Mouse (Mus musculus): ENCODE data around the gene Zfp383. TPM values are rescaled to one million over a fixed set of nuclear protein-coding genes. Genes with fewer than 3 reads are reported as not detected.

Zfp383 gene
- 1.1 TPM for polyA plus RNA-seq (2015; fragmentation: Illumina TruSeq; extraction: RNeasy Lipid Tissue Mini Kit (QIAGEN cat#74804); ENCODE audit: insufficient read depth, low read depth, low replicate concordance)

DNA sequence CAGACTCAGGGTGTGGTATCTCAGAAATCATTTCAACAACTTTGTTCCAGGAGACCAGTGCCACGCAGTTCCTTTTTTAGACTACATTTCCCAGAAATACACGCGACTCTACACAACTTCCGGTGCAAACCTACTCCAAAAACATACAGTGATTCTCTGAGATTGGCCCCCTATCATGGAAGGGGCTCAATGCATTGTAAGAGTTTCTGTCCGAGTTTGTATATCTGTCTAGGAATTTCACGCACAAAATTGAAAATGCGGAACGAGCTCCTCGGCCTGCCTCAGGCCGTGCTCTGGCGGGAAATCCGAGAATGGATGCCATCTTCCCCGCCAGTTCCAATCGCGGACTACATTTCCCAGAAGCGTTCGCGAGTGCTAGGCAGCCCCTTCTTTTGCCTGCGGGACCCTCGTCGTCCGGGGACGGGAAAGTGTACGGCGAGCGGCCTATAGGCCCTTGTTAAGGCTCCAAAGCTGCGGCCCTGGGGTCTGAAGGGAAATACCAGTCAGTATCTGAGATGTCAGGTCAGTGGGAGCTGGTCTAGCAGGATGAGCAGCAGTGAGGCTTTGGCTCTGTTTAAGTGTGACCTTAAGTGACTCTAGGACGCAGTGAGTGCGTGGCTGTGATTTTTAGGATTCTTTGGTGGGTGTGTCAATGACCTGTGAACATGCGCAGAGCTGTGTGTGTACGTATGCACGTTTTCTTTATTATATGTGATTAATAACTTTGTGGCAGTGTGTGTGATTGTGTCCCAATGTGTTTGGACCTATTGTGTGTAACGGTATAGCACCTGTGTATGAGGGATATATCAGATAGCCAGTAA lies at the start of gene Zfp383:
TSS of gene Zfp383 (plus strand) at position 94 of the 821 bp plus-strand sequence.

GRCm38 (mm10) chr7:29859532-29860517 lies 48.2 kb upstream of the Zfp383 start, which contains the start of gene Zfp420:
Zfp420 (plus strand) TSS chr7:29859979.

DNA sequence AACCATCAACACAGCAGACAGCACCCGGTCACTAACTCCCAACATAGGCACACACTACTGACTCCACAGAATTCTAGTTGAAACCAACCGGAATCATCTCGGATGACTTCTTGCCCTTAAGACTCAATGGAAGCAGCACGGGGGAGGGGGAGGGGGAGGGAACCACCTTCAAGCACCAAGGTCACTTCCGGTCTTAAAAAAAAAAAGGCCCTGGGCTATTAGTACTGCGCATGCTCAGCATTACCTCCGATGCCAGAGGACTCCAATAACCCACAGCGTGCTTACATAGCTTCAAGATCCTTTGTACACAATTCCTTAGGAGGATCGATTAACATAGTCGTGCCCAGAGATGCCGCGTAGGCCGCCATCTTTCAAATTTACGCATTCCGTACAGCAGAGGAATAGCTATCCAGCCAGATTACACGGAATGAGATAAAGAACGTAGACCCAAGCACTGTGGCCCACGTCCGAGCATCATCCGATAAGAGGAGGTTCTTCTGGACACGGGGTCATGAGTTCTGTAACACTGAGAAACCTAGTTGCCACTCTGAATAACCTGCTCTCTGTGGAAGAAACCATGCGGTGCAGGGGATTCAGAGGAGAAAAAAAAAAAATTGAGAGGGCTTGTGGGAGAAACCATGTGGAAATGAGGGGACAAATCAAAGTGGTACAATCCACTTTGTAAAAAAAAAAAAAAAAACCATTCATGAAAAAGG lies 1.9 kb upstream of the Zfp383 start, which contains the start of gene Zfp27:
TSS of gene Zfp27 (minus strand) at position 607 of the 716 bp plus-strand sequence.

DNA sequence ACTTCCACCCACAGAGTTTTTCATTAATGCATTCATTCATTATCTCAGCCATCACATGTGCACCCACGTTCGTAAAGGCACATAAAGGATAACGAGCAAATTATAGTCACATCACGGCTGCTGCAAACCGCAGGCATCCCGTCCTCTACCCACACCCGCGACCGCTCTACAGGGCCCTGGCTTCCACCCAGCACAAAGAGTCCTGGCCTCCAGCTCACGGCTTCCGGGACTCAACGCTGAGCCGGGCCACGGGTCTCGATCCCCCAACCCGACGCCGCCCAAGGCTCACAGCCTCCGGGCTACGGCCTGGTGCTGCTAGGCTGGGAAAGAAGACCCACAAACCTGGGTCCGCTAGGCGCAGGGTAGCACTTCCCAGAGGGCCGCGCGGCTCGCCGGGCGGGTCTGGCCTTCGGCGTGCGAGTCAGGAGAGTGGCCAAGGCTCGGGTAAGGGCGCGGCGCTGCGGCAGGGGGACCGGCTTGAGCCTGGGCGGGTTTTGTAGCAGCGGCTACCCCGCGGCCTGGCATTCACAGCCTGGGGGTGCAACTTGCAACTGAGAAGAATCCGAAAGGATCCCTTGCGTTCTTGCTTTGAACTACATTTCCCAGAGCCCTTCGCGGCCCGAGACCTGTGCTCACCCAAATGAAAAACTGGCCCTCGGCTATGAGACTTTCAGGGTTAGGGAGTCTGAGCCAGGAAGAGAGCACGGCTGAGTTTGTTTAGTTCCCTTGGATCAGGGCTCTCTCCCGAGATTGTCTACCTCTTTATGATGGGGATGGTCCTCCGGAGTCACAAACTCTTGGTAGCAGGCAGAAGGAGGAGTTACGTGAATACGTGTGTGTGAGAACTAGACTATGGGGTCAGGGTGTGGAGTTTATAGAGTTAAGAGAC lies 45.7 kb downstream of the Zfp383 start, which contains the start of gene Zfp74:
TSS of gene Zfp74 (minus strand) at position 577 of the 889 bp plus-strand sequence.

Other genes starting within 250 kb of the Zfp383 start
- gene Catsperg2, start 181.2 kb upstream of the Zfp383 start, polyA plus RNA-seq (2015; fragmentation: Illumina TruSeq; extraction: RNeasy Lipid Tissue Mini Kit (QIAGEN cat#74804); ENCODE audit: insufficient read depth, low read depth, low replicate concordance) = not detected
- gene Zfp84, start 139.7 kb upstream of the Zfp383 start, polyA plus RNA-seq (2015; fragmentation: Illumina TruSeq; extraction: RNeasy Lipid Tissue Mini Kit (QIAGEN cat#74804); ENCODE audit: insufficient read depth, low read depth, low replicate concordance) = 2.0 TPM
- 0.39 TPM for gene Zfp30, start 124.2 kb upstream of the Zfp383 start, polyA plus RNA-seq (2015; fragmentation: Illumina TruSeq; extraction: RNeasy Lipid Tissue Mini Kit (QIAGEN cat#74804); ENCODE audit: insufficient read depth, low read depth, low replicate concordance)
- gene Zfp790, start 92.1 kb upstream of the Zfp383 start, polyA plus RNA-seq (2015; fragmentation: Illumina TruSeq; extraction: RNeasy Lipid Tissue Mini Kit (QIAGEN cat#74804); ENCODE audit: insufficient read depth, low read depth, low replicate concordance) = 3.0 TPM
- not detected for gene Zfp940, start 54.6 kb upstream of the Zfp383 start, polyA plus RNA-seq (2015; fragmentation: Illumina TruSeq; extraction: RNeasy Lipid Tissue Mini Kit (QIAGEN cat#74804); ENCODE audit: insufficient read depth, low read depth, low replicate concordance)
- gene Zfp420, start 48.2 kb upstream of the Zfp383 start, polyA plus RNA-seq (2015; fragmentation: Illumina TruSeq; extraction: RNeasy Lipid Tissue Mini Kit (QIAGEN cat#74804); ENCODE audit: insufficient read depth, low read depth, low replicate concordance) = 4.2 TPM
- gene Zfp27, start 1.7 kb upstream of the Zfp383 start, polyA plus RNA-seq (2015; fragmentation: Illumina TruSeq; extraction: RNeasy Lipid Tissue Mini Kit (QIAGEN cat#74804); ENCODE audit: insufficient read depth, low read depth, low replicate concordance) = 0.68 TPM
- gene Zfp74, start 45.9 kb downstream of the Zfp383 start, polyA plus RNA-seq (2015; fragmentation: Illumina TruSeq; extraction: RNeasy Lipid Tissue Mini Kit (QIAGEN cat#74804); ENCODE audit: insufficient read depth, low read depth, low replicate concordance) = 2.8 TPM
- gene Zfp568, start 75.7 kb downstream of the Zfp383 start, polyA plus RNA-seq (2015; fragmentation: Illumina TruSeq; extraction: RNeasy Lipid Tissue Mini Kit (QIAGEN cat#74804); ENCODE audit: insufficient read depth, low read depth, low replicate concordance) = 2.1 TPM
- gene Zfp14, start 143.2 kb downstream of the Zfp383 start, polyA plus RNA-seq (2015; fragmentation: Illumina TruSeq; extraction: RNeasy Lipid Tissue Mini Kit (QIAGEN cat#74804); ENCODE audit: insufficient read depth, low read depth, low replicate concordance) = 2.0 TPM
- 0.46 TPM for gene Zfp82, start 164.7 kb downstream of the Zfp383 start, polyA plus RNA-seq (2015; fragmentation: Illumina TruSeq; extraction: RNeasy Lipid Tissue Mini Kit (QIAGEN cat#74804); ENCODE audit: insufficient read depth, low read depth, low replicate concordance)
- not detected for gene Gm26920, start 182.2 kb downstream of the Zfp383 start, polyA plus RNA-seq (2015; fragmentation: Illumina TruSeq; extraction: RNeasy Lipid Tissue Mini Kit (QIAGEN cat#74804); ENCODE audit: insufficient read depth, low read depth, low replicate concordance)
- 1.6 TPM for gene Zfp566, start 182.3 kb downstream of the Zfp383 start, polyA plus RNA-seq (2015; fragmentation: Illumina TruSeq; extraction: RNeasy Lipid Tissue Mini Kit (QIAGEN cat#74804); ENCODE audit: insufficient read depth, low read depth, low replicate concordance)
- gene Zfp260, start 186.6 kb downstream of the Zfp383 start, polyA plus RNA-seq (2015; fragmentation: Illumina TruSeq; extraction: RNeasy Lipid Tissue Mini Kit (QIAGEN cat#74804); ENCODE audit: insufficient read depth, low read depth, low replicate concordance) = 13.3 TPM
- 0.52 TPM for gene Zfp382, start 213.7 kb downstream of the Zfp383 start, polyA plus RNA-seq (2015; fragmentation: Illumina TruSeq; extraction: RNeasy Lipid Tissue Mini Kit (QIAGEN cat#74804); ENCODE audit: insufficient read depth, low read depth, low replicate concordance)

All from pancreas, adult 10 weeks (tissue).